Mouse (Mus musculus) megakaryocyte, embryonic 14.5 days (primary cell): ENCODE data around the gene Foxj1.

Source experiments
- FLI1 ChIP-seq: IDR thresholded peaks from 2 replicates; pipeline ENCODE4 v1.6.1; 2012; ENCODE audit warnings: low read length, inconsistent platforms, mixed read lengths
- GATA1 ChIP-seq: IDR thresholded peaks from 3 replicates; pipeline ENCODE4 v1.6.1; 2012; ENCODE audit warnings: mixed read lengths, low read length, inconsistent platforms, borderline replicate concordance

GRCm38 (mm10) chr11:116334417-116334782, 799 bp downstream of the Foxj1 start:
- TF ChIP-seq FLI1 (no peak), GATA1 (no peak)
